Mouse (Mus musculus): ENCODE results near the gene Hexa. TPM values are rescaled to one million over a fixed set of nuclear protein-coding genes. Genes with fewer than 3 reads are reported as not detected.

Hexa gene
- 61.5 and 76.2 TPM in 2 replicates for polyA plus RNA-seq (2012; rRNA removed; ENCODE audit: low replicate concordance)

DNA sequence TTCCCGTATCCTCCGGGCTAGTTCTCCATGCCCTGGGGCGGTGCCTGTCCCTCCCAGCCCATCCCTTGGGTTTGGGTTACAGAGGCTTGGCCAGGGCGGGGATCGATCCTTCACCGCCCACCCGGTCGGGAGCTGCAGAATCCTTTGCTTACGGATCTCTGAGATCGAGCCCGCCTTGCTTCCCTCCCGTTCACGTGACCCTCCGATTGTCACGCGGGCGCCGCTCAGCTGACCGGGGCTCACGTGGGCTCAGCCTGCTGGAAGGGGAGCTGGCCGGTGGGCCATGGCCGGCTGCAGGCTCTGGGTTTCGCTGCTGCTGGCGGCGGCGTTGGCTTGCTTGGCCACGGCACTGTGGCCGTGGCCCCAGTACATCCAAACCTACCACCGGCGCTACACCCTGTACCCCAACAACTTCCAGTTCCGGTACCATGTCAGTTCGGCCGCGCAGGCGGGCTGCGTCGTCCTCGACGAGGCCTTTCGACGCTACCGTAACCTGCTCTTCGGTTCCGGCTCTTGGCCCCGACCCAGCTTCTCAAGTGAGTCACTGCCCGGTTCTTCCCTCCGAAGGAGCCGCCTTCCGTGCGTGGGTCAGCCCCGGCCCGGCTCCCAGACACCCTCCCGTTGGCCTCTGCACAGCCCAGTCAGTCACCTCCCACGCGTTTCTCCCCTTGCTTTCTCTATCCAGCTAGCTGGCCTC lies at the start of gene Hexa, which contains the start of gene Tmem202:
Gene Hexa (plus strand): TSS at position 100 of the 697 bp plus-strand sequence.
Gene Tmem202 (minus strand): TSS at position 407 of the 697 bp plus-strand sequence.

DNA sequence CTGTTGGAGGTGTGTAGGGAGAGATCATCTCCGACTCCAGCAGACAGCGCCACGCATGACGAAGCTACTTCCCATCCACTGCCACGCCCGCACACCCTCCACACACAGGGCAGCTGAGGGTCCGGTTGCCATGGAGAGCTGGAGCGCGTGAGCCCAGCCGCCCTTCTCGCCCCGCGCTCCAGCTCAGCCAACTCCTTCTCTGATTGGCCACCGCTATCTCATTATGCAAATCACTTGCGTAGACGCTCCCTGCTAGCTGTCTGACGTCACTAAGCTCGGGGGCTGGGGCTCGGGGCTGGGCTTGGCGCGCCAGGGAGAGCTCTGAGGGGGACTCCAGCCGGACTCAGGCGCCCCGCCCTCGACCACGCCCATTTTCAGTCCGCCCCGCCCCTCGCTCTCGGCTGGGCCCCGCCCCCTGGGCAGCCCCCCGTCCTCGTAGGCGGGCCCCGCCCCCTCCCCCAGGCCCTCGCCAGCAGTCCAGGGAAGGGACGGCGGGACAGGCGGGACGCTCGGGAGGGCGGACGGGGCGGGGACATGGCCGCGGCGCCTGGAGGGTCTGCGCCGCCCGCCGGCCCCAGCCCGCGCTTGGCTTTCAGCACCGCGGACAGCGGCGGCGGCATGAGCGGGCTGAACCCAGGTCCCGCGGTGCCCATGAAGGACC lies 38.6 kb downstream of the Hexa start, which contains the start of gene Celf6:
Gene Celf6 (plus strand): TSS at position 74 of the 661 bp plus-strand sequence.

Other genes starting within 250 kb of the Hexa start
- 6.2 and 10.4 TPM in 2 replicates for gene Adpgk, start 248.0 kb upstream of the Hexa start, polyA plus RNA-seq (2012; rRNA removed; ENCODE audit: low replicate concordance)
- gene Bbs4, start 186.0 kb upstream of the Hexa start, polyA plus RNA-seq (2012; rRNA removed; ENCODE audit: low replicate concordance) = 0.23 and 0.90 TPM in 2 replicates
- gene Arih1, start 52.9 kb upstream of the Hexa start, polyA plus RNA-seq (2012; rRNA removed; ENCODE audit: low replicate concordance) = 3.9 and 7.9 TPM in 2 replicates
- not detected in 2 replicates for gene Tmem202, start 307 bp downstream of the Hexa start, polyA plus RNA-seq (2012; rRNA removed; ENCODE audit: low replicate concordance)
- 0.97 and 0.98 TPM in 2 replicates for gene Celf6, start 38.4 kb downstream of the Hexa start, polyA plus RNA-seq (2012; rRNA removed; ENCODE audit: low replicate concordance)
- 4.0 and 5.6 TPM in 2 replicates for gene Parp6, start 77.7 kb downstream of the Hexa start, polyA plus RNA-seq (2012; rRNA removed; ENCODE audit: low replicate concordance)
- 1,340 and 1,514 TPM in 2 replicates for gene Pkm, start 116.8 kb downstream of the Hexa start, polyA plus RNA-seq (2012; rRNA removed; ENCODE audit: low replicate concordance)
- gene Gramd2, start 140.6 kb downstream of the Hexa start, polyA plus RNA-seq (2012; rRNA removed; ENCODE audit: low replicate concordance) = 6.7 and 7.3 TPM in 2 replicates
- gene Senp8, start 211.2 kb downstream of the Hexa start, polyA plus RNA-seq (2012; rRNA removed; ENCODE audit: low replicate concordance) = 0.49 and 1.00 TPM in 2 replicates
- 0.08 and 0.20 TPM in 2 replicates for gene Myo9a, start 211.4 kb downstream of the Hexa start, polyA plus RNA-seq (2012; rRNA removed; ENCODE audit: low replicate concordance)

All from duodenum, adult 2 months (tissue).